Mouse (Mus musculus) T-cell, adult 2 months (primary cell): ENCODE data around the gene Pno1.
A peak's percentile ranks its signal among the peaks of the same experiment; 100 is the strongest.
"Not testable (repeated sequence)": the region's sequence is repeated elsewhere in the genome, so short reads cannot be mapped to it uniquely, and the experiment has no call there.

Source experiments
- DNase-seq: peaks from one replicate; pipeline ENCODE4 v3.0.0; 2022; ENCODE audit warnings: low spot score

Pno1 gene

GRCm38 (mm10) chr11:17211258-17212140 lies at the start of gene Pno1:
TSS of gene Pno1 (minus strand) at chr11:17211568.
- peak; percentile 97 for DNase-seq

GRCm38 (mm10) chr11:17257861-17258260 lies 46.5 kb upstream of the Pno1 start:
- DNase-seq, result no peak

- peak; percentile 92 for DNase-seq
Measured at GRCm38 (mm10) chr11:17257443-17257842, 46.1 kb upstream of the Pno1 start, which contains the start of gene C1d. TSS of gene C1d (plus strand) at chr11:17257579.

GRCm38 (mm10) chr11:17256813-17257365 lies 45.5 kb upstream of the Pno1 start:
- DNase-seq, result no peak

- DNase-seq, result no peak
Measured at GRCm38 (mm10) chr11:17248715-17249114, 37.3 kb upstream of the Pno1 start.

GRCm38 (mm10) chr11:17238598-17238997 lies 27.2 kb upstream of the Pno1 start:
- DNase-seq, result not testable (repeated sequence)

GRCm38 (mm10) chr11:17236449-17237037 lies 25.2 kb upstream of the Pno1 start:
- DNase-seq, result no peak

GRCm38 (mm10) chr11:17232792-17233191 lies 21.4 kb upstream of the Pno1 start:
- DNase-seq, result no peak

- no peak for DNase-seq
Measured at GRCm38 (mm10) chr11:17221126-17221525, 9.8 kb upstream of the Pno1 start.

- DNase-seq, result no peak
Measured at GRCm38 (mm10) chr11:17215475-17215874, 4.1 kb upstream of the Pno1 start.

- no peak for DNase-seq
Measured at GRCm38 (mm10) chr11:17212903-17213509, 1.6 kb upstream of the Pno1 start.

GRCm38 (mm10) chr11:17212141-17212495 lies 750 bp upstream of the Pno1 start:
- DNase-seq, result peak; percentile 29

- no peak for DNase-seq
Measured at GRCm38 (mm10) chr11:17202481-17202880, 8.9 kb downstream of the Pno1 start.

GRCm38 (mm10) chr11:17200936-17201335 lies 10.4 kb downstream of the Pno1 start:
- DNase-seq, result no peak

- no peak for DNase-seq
Measured at GRCm38 (mm10) chr11:17199840-17200501, 11.4 kb downstream of the Pno1 start.

- DNase-seq, result no peak
Measured at GRCm38 (mm10) chr11:17199170-17199569, 12.2 kb downstream of the Pno1 start.

- peak; percentile 77 for DNase-seq
Measured at GRCm38 (mm10) chr11:17192151-17192844, 19.1 kb downstream of the Pno1 start.

- no peak for DNase-seq
Measured at GRCm38 (mm10) chr11:17188786-17189185, 22.6 kb downstream of the Pno1 start.

- no peak for DNase-seq
Measured at GRCm38 (mm10) chr11:17187649-17188048, 23.7 kb downstream of the Pno1 start.

- no peak for DNase-seq
Measured at GRCm38 (mm10) chr11:17183165-17183564, 28.2 kb downstream of the Pno1 start.

- DNase-seq, result no peak
Measured at GRCm38 (mm10) chr11:17181807-17182206, 29.6 kb downstream of the Pno1 start, which contains the start of gene Wdr92. TSS of gene Wdr92 (plus strand) at chr11:17182107.
